Mouse (Mus musculus): ENCODE results near the gene Pfn2. TPM values are rescaled to one million over a fixed set of nuclear protein-coding genes. Genes with fewer than 3 reads are reported as not detected.
A peak's percentile ranks its signal among the peaks of the same experiment; 100 is the strongest.
"Not testable (repeated sequence)": the region's sequence is repeated elsewhere in the genome, so short reads cannot be mapped to it uniquely, and the experiment has no call there.

The Pfn2 gene
- polyA plus RNA-seq, 1 experiment from 2014 or later: 104 TPM

DNA sequence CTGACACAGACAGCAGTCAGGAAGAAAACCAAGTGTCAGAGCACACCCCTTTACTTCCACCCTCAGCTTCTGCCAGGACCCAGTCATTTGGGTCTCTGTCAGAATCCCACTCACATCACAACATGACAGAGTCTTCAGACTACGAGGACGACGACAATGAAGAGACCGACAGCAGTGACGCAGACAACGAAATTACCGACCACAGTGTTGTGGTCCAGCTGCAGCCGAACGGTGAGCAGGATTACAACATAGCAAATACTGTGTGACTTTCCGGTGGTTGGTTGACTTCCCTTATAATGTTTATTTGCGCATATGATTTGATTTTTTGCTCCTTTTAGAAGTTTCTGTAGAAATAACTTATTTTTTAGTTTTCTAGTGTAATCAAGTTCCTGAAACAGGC lies 14.3 kb downstream of the Pfn2 start:
- 87% methylated on average over 11 of the region's 11 CpGs for WGBS
- ATAC-seq (ENCODE audit: insufficient read depth) (no peak), DNase-seq (no peak)
- H3K9me3 ChIP-seq (ENCODE audit: low read depth, low read length): no peaks in the 10 kb centered on the region
- H3K27me3 ChIP-seq (ENCODE audit: insufficient read depth, low read length): no peaks in the 10 kb centered on the region
- H3K4me1 ChIP-seq (ENCODE audit: insufficient read depth): no peaks in the 10 kb centered on the region
- H3K36me3 ChIP-seq (ENCODE audit: insufficient read depth): peaks cover 15% of the 10 kb centered on the region; the same call in 1 of the 2 replicates
- no peak for TF ChIP-seq CTCF (IDR thresholded peaks at IDR 0.05; ENCODE audit: low read depth)
- no peak overlapping the region for H3K27ac ChIP-seq (ENCODE audit: low read depth)
- no peak overlapping the region for H3K9ac ChIP-seq
- H3K4me3 ChIP-seq (ENCODE audit: low read depth, low read length): no peak overlapping the region
- no peak overlapping the region for H3K4me2 ChIP-seq

DNA sequence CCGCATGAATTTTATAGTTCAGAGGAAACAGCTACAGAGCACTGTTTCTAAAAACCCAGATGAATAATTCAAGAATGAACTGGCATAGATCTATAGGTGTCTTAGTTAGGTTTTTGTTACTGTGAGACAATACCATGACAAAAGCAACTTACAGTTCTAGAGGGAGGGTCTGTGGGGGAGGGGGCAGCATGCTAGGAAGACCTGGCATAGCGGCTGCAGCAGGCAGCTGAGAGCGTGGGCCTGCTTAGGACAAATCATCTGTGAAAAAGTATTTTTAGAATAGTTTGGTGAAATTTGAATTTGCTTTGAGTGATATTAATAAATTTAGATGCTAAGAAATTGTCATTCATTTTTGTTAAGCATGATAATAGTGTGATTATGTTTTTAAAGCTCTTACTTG lies 22.0 kb downstream of the Pfn2 start:
- Histone ChIP-seq H3K9me3 (ENCODE audit: low read depth, low read length) (no peaks in the 10 kb centered on the region), H3K4me2 (no peak overlapping the region), H3K4me3 (ENCODE audit: low read depth, low read length) (no peak overlapping the region), H3K27me3 (ENCODE audit: insufficient read depth, low read length) (no peaks in the 10 kb centered on the region), H3K27ac (ENCODE audit: low read depth) (no peak overlapping the region), H3K36me3 (ENCODE audit: insufficient read depth) (peaks cover 3% of the 10 kb centered on the region; the same call in 1 of the 2 replicates), H3K9ac (no peak overlapping the region), H3K4me1 (ENCODE audit: insufficient read depth) (no peaks in the 10 kb centered on the region)
- DNase-seq (no peak), ATAC-seq (ENCODE audit: insufficient read depth) (no peak)
- TF ChIP-seq CTCF (IDR thresholded peaks at IDR 0.05; ENCODE audit: low read depth): no peak
- 92% methylated on average over 3 of the region's 3 CpGs for WGBS

DNA sequence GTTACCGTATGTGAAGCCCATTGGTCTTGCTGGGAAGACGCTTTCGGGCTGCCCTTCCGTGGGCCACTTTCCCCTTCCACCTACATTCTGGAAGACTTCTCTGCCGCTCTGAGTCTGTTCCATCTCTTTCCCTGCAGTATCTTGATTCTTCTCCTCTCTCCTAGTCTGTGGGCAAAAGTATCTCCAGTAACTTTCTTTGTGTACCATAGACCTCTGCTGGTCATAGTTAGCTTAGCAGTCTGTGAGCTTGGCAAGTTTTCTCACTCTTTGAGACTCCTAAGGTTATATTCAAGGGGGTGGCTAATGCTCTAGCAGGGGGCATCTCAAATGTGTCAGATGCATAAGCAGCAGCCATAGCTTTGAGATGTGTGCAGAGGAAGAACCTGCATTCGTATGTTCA lies 32.4 kb downstream of the Pfn2 start:
- TF ChIP-seq CTCF (IDR thresholded peaks at IDR 0.05; ENCODE audit: low read depth): peak; percentile 65
- 85% methylated on average over 6 of the region's 6 CpGs for WGBS
- no peak overlapping the region for H3K4me3 ChIP-seq (ENCODE audit: low read depth, low read length)
- no peaks in the 10 kb centered on the region for H3K9me3 ChIP-seq (ENCODE audit: low read depth, low read length)
- no peaks in the 10 kb centered on the region for H3K27me3 ChIP-seq (ENCODE audit: insufficient read depth, low read length)
- peak; percentile 49 for ATAC-seq (ENCODE audit: insufficient read depth)
- no peak overlapping the region for H3K4me2 ChIP-seq
- DNase-seq: peak; percentile 70
- no peaks in the 10 kb centered on the region for H3K4me1 ChIP-seq (ENCODE audit: insufficient read depth)
- H3K36me3 ChIP-seq (ENCODE audit: insufficient read depth): no peaks in the 10 kb centered on the region
- no peak overlapping the region for H3K27ac ChIP-seq (ENCODE audit: low read depth)
- no peak overlapping the region for H3K9ac ChIP-seq

DNA sequence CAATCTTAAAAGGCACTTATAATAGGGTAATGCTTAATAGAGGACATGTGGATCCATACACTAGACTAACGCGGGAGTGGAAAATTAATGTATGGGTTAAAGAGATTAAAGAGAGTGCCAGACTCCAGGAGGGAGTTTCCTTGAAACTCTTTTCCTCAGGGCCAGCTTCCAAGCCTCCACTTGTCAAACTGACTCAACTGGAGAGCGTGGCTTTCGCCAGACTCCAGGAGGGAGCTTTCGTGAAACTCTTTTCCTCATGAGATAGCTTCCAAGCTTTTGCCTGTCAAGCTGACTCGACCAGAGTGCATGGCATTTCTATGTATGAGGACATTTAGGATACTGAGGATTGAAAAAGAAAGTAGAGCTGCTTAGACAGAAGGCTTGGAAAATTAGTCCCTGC lies 52.8 kb downstream of the Pfn2 start:
- H3K9me3 ChIP-seq (ENCODE audit: low read depth, low read length); H3K27me3 ChIP-seq (ENCODE audit: insufficient read depth, low read length); H3K9ac ChIP-seq; ATAC-seq (ENCODE audit: insufficient read depth); H3K27ac ChIP-seq (ENCODE audit: low read depth); H3K4me2 ChIP-seq; H3K4me3 ChIP-seq (ENCODE audit: low read depth, low read length); DNase-seq; H3K36me3 ChIP-seq (ENCODE audit: insufficient read depth); H3K4me1 ChIP-seq (ENCODE audit: insufficient read depth): not testable (repeated sequence)
- 58% methylated on average over 6 of the region's 6 CpGs for WGBS

Other genes with a start within 250 kb of the Pfn2 start
- 102 and 106 TPM in 2 replicates for gene Commd2, start 196.4 kb downstream of the Pfn2 start, polyA plus RNA-seq (2014; fragmentation: Nextera tagmentation; extraction: Ambion mirVana)
- gene Ankub1, start 155.3 kb downstream of the Pfn2 start, polyA plus RNA-seq (2014; fragmentation: Nextera tagmentation; extraction: Ambion mirVana): not detected in 2 replicates
- gene Rnf13, start 112.0 kb downstream of the Pfn2 start, polyA plus RNA-seq (2014; fragmentation: Nextera tagmentation; extraction: Ambion mirVana): 62.2 and 67.2 TPM in 2 replicates